Mouse (Mus musculus) urinary bladder, postnatal 25 days (tissue): ENCODE measurements around the gene Odam.

ENCODE experiments used
- DNase-seq: peaks from one replicate; pipeline ENCODE4 v3.0.0; 2022; ENCODE audit warnings: low spot score

Odam gene

DNA sequence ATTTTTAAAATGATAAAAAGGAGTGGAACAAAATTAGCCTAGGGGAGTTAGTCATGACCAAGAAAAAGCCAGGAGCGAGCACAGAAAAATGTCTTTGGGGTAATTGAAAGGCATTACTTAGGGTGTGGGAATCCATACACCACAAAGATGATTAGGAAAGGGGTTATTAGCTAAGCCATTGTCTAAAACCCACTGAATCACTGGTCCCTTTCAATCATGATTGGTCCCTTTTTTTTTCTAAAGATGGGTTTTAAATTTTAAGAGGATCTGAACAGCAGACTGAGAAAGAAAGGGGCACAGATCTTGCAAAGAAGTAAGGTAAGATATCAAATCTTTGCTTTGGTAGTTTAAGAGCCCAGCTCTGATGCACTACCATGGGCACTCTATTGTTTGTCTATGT lies at the start of gene Odam:
TSS of gene Odam (plus strand) at position 301 of the 400 bp plus-strand sequence.
- DNase-seq, result no peak

DNA sequence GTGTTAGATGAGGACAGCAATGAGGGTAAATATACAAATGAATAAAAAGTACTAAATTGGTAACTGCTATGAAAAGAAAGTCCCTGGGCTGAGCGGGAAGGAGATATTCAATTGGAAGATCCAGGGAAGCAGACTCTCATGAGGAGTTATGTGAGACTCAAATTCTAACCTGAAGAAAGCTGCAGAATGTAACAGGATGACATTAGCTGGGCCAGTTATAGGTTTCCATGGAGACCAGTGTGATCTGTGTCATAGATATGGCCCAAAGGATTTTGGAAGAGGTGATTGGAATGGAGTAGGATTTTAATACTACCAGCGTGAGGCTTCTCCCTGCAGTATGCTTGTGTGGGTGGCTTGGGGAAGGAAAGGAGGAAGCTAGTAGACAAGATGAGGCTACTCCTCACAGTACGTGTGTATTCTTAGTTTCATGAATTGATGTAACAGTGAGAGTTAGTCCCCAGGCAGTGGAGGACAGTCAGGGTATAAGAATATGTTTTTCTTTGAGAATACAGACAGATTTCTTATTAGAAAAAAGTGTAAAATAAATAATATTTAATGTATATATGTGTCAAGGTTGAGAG lies 29.6 kb upstream of the Odam start:
- DNase-seq, result no peak

DNA sequence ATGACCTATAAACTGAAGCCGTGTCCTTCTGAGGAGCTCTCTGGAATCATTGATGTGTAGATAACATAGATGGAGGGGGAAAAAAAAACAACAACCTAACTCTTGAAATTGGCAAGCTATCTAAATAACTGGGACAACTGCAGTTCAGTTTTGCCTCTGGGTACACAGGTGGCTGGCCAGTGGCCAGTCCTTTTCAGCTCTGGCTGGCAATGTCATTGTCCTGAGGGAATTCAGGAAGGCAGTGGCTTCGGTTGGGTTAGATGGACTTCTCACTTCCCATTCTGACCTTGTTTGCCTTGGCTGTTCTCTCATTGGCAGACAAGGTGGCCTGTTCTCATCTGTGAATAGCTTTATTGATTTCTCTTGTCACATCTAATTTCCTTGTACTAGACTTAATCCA lies 14.7 kb upstream of the Odam start:
- DNase-seq, result no peak

DNA sequence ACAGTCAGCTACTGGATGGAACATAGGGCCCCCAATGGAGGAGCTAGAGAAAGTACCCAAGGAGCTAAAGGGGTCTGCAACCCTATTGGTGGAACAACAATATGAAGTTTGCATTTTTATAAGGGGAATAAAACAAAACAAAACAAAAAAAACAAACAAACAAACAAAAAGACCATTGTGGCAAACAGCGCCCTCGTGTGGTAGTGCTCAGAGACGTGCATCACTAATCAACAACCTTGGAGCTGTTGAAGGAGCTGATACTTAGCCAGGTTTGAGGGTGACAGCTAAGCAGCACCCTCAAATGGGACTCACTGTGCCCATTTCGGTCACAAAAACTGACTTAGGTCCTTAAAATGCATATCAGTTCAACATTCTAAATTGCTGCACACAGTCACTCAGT lies 13.4 kb upstream of the Odam start:
- no peak for DNase-seq

DNA sequence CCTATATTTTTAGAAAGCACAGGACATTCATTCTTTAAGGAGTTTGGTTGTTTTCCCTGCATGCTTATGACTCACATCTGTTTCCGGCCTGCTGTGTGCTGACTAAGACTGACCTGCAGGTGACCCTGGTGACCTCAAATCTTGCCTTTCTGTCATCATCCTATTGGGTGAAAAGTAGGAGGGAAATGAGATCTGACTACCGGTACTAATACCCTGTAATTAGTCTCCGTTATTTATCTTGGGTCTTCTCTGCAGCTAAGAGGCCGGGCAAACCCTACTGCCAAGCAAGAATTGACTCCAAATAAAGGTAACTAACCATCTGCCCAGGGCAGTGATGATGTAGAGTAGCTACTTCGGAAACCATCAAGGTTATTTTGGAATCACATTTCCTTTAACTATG lies 40.5 kb downstream of the Odam start, which contains the start of gene Csn3:
TSS of gene Csn3 (plus strand) at position 208 of the 400 bp plus-strand sequence.
- no peak for DNase-seq

DNA sequence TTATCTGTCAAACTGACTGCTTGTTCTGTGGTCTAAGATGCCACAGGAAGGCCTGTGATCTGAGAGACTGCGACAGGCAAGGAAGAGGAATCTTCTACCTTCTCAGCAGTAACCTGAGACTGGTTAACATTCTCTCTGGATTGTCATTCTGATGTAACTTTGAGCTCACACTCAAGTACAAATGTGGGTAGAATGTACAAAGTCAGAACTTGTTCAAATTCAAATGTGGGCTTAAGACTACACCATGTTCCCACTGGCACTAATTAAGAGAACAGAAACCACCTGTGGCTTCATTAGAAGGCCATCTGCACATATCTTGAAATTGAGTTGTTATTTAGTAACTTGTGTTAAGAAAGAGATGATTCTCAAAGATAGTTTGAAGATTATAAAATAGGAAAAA lies 46.8 kb downstream of the Odam start:
- no peak for DNase-seq

DNA sequence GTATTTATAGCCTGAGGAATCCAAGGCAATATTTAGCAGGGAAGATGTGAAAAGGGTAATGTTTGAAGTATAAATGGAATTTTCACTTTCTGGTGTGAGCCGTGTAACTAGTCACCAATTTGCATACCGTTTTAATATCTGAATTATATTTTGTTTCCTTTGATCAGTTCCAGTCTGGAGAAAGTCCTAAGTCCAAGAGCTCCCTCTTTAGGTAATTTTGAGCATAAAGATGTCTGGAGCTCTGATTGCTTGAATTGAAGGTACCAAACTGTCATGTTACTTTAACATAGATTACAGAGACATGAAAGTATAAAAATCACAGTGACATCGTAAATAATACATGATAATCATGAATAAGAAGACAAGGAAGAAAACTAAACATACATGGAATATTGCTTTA lies 55.9 kb downstream of the Odam start:
- no peak for DNase-seq

DNA sequence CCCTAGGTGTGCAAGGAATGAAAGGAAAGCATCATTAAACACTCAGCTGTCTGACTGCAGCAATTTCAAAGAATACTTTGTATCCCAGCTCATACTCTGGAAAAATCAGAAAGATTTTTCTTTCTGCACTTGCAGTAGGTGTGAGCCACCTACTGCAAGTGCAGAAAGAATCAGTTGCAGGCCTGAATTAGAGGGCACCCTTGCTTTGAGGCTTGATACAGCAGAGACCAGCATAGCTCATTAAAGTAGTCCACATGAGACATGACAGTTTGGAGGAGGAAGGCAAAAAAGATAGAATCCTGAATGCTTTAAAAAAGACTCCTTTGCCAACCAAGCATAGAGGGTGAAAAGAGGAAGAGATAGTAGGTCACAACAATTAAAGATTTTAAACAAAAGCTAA lies 57.7 kb downstream of the Odam start:
- no peak for DNase-seq
